Mouse (Mus musculus): ENCODE results near the gene Tnfaip8l2.

DNA sequence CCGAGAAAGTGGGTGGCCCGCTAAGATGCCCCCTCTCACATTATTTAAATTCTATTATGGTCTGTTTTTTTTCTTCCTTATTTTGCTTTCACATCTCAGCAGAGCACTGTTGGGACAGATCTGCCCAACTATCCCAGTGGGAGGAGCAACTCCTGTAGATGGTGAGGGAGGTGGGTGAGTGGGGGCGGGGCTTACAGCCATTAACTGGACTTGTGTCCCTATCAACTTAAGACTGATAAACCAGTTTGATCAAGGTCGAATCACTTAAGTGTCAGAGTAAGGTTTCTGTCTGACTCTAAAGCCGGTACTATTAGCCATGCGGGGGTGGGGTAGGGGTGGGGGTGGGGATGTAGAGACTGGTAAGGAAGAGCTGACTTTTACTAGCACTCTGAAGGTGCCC is 7.1 kb downstream of the Tnfaip8l2 start:
- TF ChIP-seq CTCF (IDR thresholded peaks at IDR 0.05; ENCODE audit: low read depth) (no peak), EP300 (IDR thresholded peaks at IDR 0.05; ENCODE audit: low read depth) (no peak)

Measured in heart, postnatal 0 days (tissue).